Mouse (Mus musculus) ES-Bruce4 (cell line): ENCODE measurements at regions not wholly inside any gene's neighbourhood (a gene's known extent, or its start where the extent isn't known, plus 50 kb on each side); places are given as distances from the start of the nearest gene placed in this dataset.

Experiments used
- CTCF ChIP-seq: IDR thresholded peaks from one replicate; pipeline ENCODE4 v1.8.1; 2011; ENCODE audit warnings: low read depth, low read length
- EP300 ChIP-seq: IDR thresholded peaks from 2 replicates; pipeline ENCODE4 v1.6.1; 2011; ENCODE audit warnings: low read depth, low read length; ENCODE audit not compliant: insufficient read depth
- POLR2A ChIP-seq: IDR thresholded peaks from one replicate; pipeline ENCODE4 v1.8.1; 2011; ENCODE audit warnings: low read length; ENCODE audit not compliant: insufficient read depth

DNA sequence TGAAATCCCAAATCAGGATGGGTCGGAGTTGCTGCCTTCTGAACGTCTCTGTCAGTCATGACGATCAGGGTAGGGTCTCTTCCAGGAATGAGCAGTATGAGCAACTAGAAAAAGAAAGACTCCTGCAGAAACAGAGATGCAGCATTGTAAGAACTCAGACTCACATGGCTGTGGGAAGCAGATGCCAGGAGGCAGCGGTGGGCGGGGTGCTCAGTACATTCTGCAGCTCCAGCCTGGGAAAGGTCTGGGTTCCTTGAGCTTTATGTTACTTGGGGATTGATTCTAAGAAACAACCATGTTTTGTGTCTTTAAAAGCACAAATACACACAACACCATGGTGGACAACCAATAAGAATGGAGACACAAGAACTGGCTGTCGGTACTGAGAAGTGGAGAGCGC is 478.0 kb upstream of the Arid1b start:
- no peak for TF ChIP-seq CTCF
- no peak for TF ChIP-seq POLR2A
- TF ChIP-seq EP300, result no peak
